Mouse (Mus musculus) hindbrain, embryonic 16.5 days (tissue): ENCODE results near the gene Colgalt1. TPM values are rescaled to one million over a fixed set of nuclear protein-coding genes. Genes with fewer than 3 reads are reported as not detected.

ENCODE experiments used
- ATAC-seq: fragments of 200-750 bp; cut with Nextera tagmentation; 2 replicates; pipeline ENCODE4 v1.8.0; 2017; ENCODE audit warnings: moderate TSS enrichment, moderate library complexity
- H3K27ac ChIP-seq: fragments of 300-500 bp; sonication (generic); 2 replicates; pipeline ENCODE4 v1.5.1; 2014; ENCODE audit warnings: low read depth, mild to moderate bottlenecking, control low read depth, low read length, moderate library complexity
- H3K27me3 ChIP-seq: fragments of 300-500 bp; sonication (generic); replicated peaks from 2 replicates; pipeline ENCODE4 v1.6.1; 2014; ENCODE audit warnings: low read length; ENCODE audit not compliant: control insufficient read depth, insufficient read depth
- H3K36me3 ChIP-seq: fragments of 300-500 bp; sonication (generic); 2 replicates; pipeline ENCODE4 v1.6.1; 2014; ENCODE audit warnings: mild to moderate bottlenecking, low read length, moderate library complexity, mixed read lengths; ENCODE audit not compliant: control insufficient read depth, insufficient read depth
- H3K4me1 ChIP-seq: fragments of 300-500 bp; sonication (generic); 2 replicates; pipeline ENCODE4 v1.6.1; 2014; ENCODE audit warnings: low read depth, low read length; ENCODE audit not compliant: control insufficient read depth, insufficient read depth
- H3K4me2 ChIP-seq: fragments of 300-500 bp; sonication (generic); 2 replicates; pipeline ENCODE4 v1.6.1; 2014; ENCODE audit warnings: mild to moderate bottlenecking, low read length, control low read depth, moderate library complexity
- H3K4me3 ChIP-seq: fragments of 300-500 bp; sonication (generic); 2 replicates; pipeline ENCODE4 v1.5.1; 2014; ENCODE audit warnings: mild to moderate bottlenecking, low read length, control low read depth, moderate library complexity
- H3K9ac ChIP-seq: fragments of 300-500 bp; sonication (generic); 2 replicates; pipeline ENCODE4 v1.6.1; 2014; ENCODE audit warnings: low read depth, mild to moderate bottlenecking, control low read depth, low read length, moderate library complexity
- H3K9me3 ChIP-seq: fragments of 300-500 bp; sonication (generic); 2 replicates; pipeline ENCODE4 v1.6.1; 2014; ENCODE audit warnings: mild to moderate bottlenecking, low read length, moderate library complexity; ENCODE audit not compliant: control insufficient read depth
- WGBS: fragments of 180-500 bp; shearing (Covaris S2); extraction: QIAGEN DNeasy Blood & Tissue Kit; methylation state at CpG from one replicate; pipeline ENCODE4 v1.1.7; 2014; 5-methylcytosine and 5-hydroxymethylcytosine counted together
- polyA plus RNA-seq: library from polyadenylated mRNA; unstranded; fragments of >200 nt; fragmentation: Nextera tagmentation; extraction: Ambion mirVana; gene quantifications from 2 replicates; pipeline ENCODE4 v1.2.1, GENCODE M21; 2015

The Colgalt1 gene
- polyA plus RNA-seq, 1 experiment from 2014 or later, result 62.1 TPM

DNA sequence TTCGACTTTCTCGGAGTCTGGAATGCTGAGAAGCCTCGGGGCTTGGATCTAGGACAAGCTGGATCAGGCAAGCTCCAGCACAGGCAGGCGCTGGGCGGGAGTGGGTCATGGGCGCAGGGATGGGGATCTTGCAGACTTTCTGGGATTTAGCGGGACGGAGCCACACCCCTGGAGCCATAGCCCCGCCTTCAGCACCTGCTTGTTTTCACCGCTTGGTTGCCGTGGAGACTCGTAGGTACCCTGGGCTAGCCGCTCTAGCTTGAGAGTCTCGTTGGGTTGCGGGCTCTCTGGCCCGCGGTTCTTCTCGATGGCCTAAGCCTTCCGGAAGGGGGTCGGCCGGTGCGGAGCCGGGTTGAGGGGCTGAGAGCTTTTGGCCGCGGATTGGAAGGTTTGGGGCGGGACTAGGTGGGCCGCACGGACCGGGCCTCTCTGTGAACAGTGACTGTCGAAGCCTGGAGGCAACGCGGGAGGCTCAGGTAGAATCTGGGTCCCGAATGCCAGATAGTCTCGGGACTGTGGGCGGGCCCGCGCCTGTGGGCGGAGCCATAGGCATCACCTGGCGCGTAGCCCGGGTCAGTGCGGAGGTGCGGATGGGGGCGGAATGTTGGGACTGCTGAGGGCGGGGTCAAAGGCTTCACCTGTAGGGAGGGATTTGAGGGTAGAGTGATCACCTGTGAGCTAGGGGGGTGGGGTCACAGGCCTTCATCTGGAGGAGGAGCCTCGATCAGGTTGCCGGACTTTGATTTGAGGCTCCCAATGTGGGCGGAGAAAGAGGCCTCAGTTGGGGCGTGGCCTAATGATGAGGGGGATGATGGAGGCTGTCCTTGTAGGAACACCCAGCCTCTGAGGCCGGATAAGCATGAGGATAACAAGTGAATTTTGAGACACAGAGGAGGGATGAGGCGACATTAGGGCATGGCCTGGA is 41.2 kb upstream of the Colgalt1 start:
- Histone ChIP-seq H3K4me1 (peaks cover 32% of the 10 kb centered on the region), H3K9ac (peak overlapping the region; percentile 77), H3K4me2 (peak overlapping the region; percentile 69), H3K4me3 (peak overlapping the region; percentile 68), H3K27ac (peak overlapping the region; percentile 90), H3K9me3 (no peaks in the 10 kb centered on the region), H3K36me3 (no peaks in the 10 kb centered on the region), H3K27me3 (0 out of 2 replicates have a peak, but pooled peaks cover 4% of the 10 kb centered on the region)
- under 1% methylated on average over 51 of the region's 51 CpGs for WGBS
- ATAC-seq, result peak; percentile 83

DNA sequence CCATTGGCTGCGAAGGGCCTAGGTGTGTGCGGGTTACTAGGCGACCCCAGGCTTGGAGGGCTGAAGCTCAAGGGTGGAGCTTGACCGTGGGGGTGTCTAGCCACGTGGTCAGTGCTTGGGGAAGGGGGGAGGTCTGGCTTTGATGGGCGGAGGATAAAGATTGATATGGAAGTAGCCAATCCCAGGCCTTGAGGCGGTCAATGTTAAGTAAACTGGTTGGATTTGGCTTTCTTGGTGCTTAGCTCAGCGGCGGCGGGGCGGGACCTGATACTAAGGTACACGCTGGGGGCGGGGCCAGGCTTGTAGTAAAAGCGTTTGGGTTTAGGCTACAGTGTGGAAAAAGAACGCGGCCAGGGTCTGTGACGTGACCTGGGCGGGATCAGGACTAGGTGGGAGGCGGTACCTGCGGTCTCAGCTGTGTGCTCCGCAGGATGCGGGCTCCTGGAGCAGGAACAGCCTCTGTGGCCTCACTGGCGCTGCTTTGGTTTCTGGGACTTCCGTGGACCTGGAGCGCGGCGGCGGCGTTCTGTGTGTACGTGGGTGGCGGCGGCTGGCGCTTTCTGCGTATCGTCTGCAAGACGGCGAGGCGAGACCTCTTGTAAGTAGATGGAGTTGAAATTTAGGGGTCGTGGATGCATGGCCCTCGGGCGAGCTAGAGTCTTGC is 40.4 kb upstream of the Colgalt1 start:
- H3K27ac ChIP-seq, result peak overlapping the region; percentile 90
- no peaks in the 10 kb centered on the region for H3K9me3 ChIP-seq
- H3K4me1 ChIP-seq, result peaks cover 32% of the 10 kb centered on the region
- H3K9ac ChIP-seq, result peak overlapping the region; percentile 77
- WGBS, result 1% methylated on average over 41 of the region's 41 CpGs
- no peaks in the 10 kb centered on the region for H3K36me3 ChIP-seq
- peak overlapping the region; percentile 69 for H3K4me2 ChIP-seq
- peak; percentile 91 for ATAC-seq
- 0 out of 2 replicates have a peak, but pooled peaks cover 3% of the 10 kb centered on the region for H3K27me3 ChIP-seq
- peak overlapping the region; percentile 68 for H3K4me3 ChIP-seq

DNA sequence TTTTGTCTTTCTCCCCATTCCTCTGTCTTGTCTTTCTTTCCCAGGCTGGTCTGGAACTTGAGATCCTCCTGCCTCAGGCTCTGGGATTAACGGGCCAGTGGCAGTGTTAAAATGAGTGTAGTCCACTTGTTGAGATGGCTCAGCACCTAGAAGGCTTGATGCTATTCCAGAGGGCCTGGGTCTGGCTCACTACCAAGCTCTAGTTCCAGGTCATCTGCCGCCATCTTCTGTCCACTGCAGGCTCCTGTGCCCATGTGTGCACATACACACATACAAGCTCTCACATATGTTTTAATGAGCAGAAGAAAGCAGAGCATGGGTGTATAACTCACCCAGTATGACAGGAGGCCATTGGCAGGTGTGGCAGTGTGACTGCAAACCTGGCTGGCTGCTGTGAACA is 38.7 kb upstream of the Colgalt1 start:
- no peaks in the 10 kb centered on the region for H3K36me3 ChIP-seq
- H3K4me2 ChIP-seq, result peak overlapping the region; percentile 69
- peak overlapping the region; percentile 70 for H3K27ac ChIP-seq
- H3K27me3 ChIP-seq, result no peaks in the 10 kb centered on the region
- whole genome bisulfite sequencing, result 83% methylated on average over 2 of the region's 2 CpGs
- peak overlapping the region; percentile 2; the same call in 1 of the 2 replicates for H3K4me3 ChIP-seq
- no peak overlapping the region for H3K9ac ChIP-seq
- H3K4me1 ChIP-seq, result peaks cover 32% of the 10 kb centered on the region
- ATAC-seq, result no peak
- no peaks in the 10 kb centered on the region for H3K9me3 ChIP-seq

DNA sequence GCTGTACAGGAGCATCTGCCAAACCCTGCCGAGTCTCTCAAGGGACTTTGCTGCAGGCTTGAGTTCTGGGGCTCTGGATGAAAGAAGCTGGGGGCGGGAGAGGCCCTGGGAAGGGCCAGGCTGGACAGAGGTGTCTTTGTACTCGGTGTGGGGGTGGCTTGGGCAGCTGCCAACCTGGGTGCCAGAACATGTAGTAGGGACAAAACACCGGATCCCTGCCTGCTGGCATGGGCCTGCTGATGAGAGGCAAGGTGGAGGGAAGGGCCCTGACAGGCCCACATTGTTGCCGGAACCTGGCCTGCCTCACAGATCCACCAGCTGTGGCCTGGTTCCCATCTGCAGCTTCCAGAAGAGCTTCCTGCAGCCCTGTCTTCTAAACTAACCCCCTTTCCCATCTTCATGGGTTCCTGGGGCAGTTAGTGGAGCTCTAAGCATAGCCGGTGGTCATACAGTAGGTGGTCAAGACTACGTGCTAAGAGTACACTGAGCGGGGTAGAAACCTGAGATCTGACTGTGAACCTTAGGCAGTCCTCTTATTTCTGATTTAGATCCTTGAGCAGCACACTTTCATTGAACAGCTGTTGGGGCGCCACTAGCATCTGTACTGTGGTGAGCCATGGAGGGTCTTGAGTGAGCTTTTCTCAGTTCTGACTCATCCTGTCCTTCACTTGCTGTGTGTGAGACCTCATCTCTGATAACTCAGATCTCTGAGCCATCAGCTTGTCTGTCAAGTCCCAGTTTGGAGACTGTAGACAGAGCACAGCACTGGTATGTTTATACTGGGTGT is 37.8 kb upstream of the Colgalt1 start:
- WGBS, result 60% methylated on average over 9 of the region's 9 CpGs
- Histone ChIP-seq H3K27ac (peak overlapping the region; percentile 70), H3K4me3 (no peak overlapping the region; the same call in 1 of the 2 replicates), H3K4me1 (peaks cover 32% of the 10 kb centered on the region), H3K9me3 (no peaks in the 10 kb centered on the region), H3K36me3 (no peaks in the 10 kb centered on the region), H3K9ac (peak overlapping the region; percentile 22; the same call in 1 of the 2 replicates), H3K4me2 (peak overlapping the region; percentile 9; the same call in 1 of the 2 replicates), H3K27me3 (no peaks in the 10 kb centered on the region)
- ATAC-seq, result peak; percentile 2; the same call in 1 of the 2 replicates

DNA sequence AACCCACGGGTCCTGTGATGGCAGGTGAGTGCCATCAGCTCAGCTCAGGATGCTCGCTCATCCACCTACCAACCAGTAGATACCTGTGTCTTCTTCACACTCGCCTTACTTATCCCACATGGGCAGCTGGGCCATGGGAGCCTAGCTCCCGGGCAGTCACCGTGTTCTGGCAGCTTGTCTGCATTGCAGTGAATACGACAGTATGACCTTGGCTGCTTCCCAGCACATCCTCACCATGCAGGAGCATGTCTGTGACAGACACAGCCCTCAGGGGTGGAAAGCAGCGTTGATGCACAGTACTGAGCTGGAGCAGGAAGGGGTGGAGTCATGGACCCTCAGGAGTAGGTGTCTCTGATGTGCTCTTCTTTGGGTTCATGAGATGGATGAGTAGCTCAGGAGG is 36.4 kb upstream of the Colgalt1 start:
- ATAC-seq, result no peak
- H3K27ac ChIP-seq, result no peak overlapping the region
- H3K36me3 ChIP-seq, result no peaks in the 10 kb centered on the region
- peaks cover 21% of the 10 kb centered on the region for H3K4me1 ChIP-seq
- H3K27me3 ChIP-seq, result no peaks in the 10 kb centered on the region
- H3K9me3 ChIP-seq, result no peaks in the 10 kb centered on the region
- no peak overlapping the region for H3K9ac ChIP-seq
- no peak overlapping the region for H3K4me2 ChIP-seq
- WGBS, result 71% methylated on average over 7 of the region's 7 CpGs
- no peak overlapping the region for H3K4me3 ChIP-seq

DNA sequence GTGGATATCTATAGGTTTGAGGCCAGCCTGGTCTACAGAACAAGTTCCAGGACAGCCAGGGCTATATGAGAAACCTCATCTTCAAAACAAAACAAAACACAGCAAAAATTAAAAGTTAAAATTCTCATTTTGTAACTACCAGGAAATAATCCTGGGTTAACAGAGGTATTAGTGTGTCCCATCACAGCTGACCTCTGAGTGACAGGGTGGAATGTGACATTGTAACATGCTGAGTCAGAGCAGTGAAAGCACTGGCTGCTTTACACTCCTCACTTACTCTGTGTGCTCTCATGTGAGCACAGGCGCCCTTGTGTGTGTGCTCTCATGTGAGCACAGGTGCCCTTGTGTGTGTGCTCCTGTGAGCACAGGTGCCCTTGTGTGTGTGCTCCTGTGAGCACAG is 35.8 kb upstream of the Colgalt1 start:
- no peaks in the 10 kb centered on the region for H3K9me3 ChIP-seq
- WGBS, result 84% methylated on average over 1 of the region's 1 CpGs
- no peak overlapping the region for H3K9ac ChIP-seq
- no peak overlapping the region for H3K27ac ChIP-seq
- H3K4me1 ChIP-seq, result peaks cover 22% of the 10 kb centered on the region
- no peak for ATAC-seq
- no peaks in the 10 kb centered on the region for H3K36me3 ChIP-seq
- no peak overlapping the region for H3K4me3 ChIP-seq
- no peaks in the 10 kb centered on the region for H3K27me3 ChIP-seq
- H3K4me2 ChIP-seq, result no peak overlapping the region

DNA sequence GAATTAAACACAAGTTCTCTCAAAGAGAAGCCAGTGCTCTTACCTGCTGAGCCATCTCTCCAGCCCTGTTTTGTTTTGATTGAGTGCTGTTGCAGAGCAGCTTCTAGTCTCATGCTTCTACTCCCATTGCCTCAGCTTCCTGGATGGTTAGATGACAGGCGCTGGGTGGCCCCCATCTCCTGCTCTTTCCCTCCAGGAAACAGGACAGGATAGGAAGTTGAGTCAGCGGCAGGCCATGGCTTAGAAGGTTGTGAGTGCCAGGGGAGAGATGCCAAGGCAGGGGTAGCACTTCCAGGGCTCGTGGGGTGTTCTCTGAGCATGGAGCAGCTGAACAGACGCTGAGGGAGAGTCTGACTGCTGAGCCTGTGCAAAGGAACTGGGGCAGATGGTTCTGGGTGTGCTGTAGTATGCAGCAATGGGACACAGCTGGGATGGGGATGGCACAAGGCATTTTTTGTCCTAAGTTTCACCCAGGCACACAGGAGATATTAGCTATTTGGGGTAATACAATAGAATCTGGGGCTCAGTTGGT is 32.9 kb upstream of the Colgalt1 start:
- Histone ChIP-seq H3K4me2 (no peak overlapping the region), H3K9ac (no peak overlapping the region), H3K9me3 (no peaks in the 10 kb centered on the region), H3K4me1 (peaks cover 7% of the 10 kb centered on the region; the same call in 1 of the 2 replicates), H3K36me3 (0 out of 2 replicates have a peak, but pooled peaks cover 2% of the 10 kb centered on the region), H3K4me3 (no peak overlapping the region), H3K27me3 (no peaks in the 10 kb centered on the region), H3K27ac (no peak overlapping the region)
- WGBS, result 65% methylated on average over 4 of the region's 4 CpGs
- no peak for ATAC-seq

DNA sequence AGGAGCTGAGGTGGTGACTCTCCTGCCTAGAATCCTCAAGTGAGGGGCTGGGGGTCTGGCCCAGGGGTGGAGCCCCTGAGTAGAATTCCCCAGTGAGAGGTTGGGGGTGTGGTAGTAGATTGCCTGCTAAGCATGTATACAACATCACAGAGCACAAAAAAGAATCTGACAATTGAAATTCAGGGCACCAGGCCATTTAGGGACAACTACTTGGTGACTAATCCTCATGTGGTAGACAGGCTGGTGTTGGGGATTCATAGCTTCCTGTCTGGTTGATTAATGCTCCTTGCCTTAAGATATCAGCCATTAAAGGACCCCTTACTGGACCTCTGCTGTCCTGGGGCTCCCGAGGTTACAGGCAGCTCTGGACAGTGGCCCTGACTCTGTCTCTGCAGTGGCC is 31.8 kb upstream of the Colgalt1 start:
- H3K9me3 ChIP-seq, result no peaks in the 10 kb centered on the region
- no peak overlapping the region for H3K27ac ChIP-seq
- no peak overlapping the region for H3K9ac ChIP-seq
- 68% methylated on average over 1 of the region's 1 CpGs for WGBS
- no peak for ATAC-seq
- peaks cover 4% of the 10 kb centered on the region for H3K36me3 ChIP-seq
- 0 out of 2 replicates have a peak, but pooled peaks cover 2% of the 10 kb centered on the region for H3K4me1 ChIP-seq
- H3K4me3 ChIP-seq, result no peak overlapping the region
- H3K27me3 ChIP-seq, result no peaks in the 10 kb centered on the region
- no peak overlapping the region for H3K4me2 ChIP-seq
